Mouse (Mus musculus) telencephalon, adult 2 months (tissue): ENCODE results near the gene Smug1.

Source experiments
- DNase-seq: peaks from one replicate; pipeline ENCODE4 v3.0.0-alpha.2; 2011; ENCODE audit warnings: low read depth, low spot score

Smug1 gene

GRCm38 (mm10) chr15:103167042-103167615 lies at the start of gene Smug1:
Gene Smug1 (minus strand): TSS chr15:103167092.
- DNase-seq, result no peak

GRCm38 (mm10) chr15:103216052-103216451 lies 49.2 kb upstream of the Smug1 start:
- no peak for DNase-seq

- DNase-seq, result peak; percentile 86
Observed at GRCm38 (mm10) chr15:103214971-103215907, 48.3 kb upstream of the Smug1 start.

GRCm38 (mm10) chr15:103214149-103214548 lies 47.3 kb upstream of the Smug1 start:
- no peak for DNase-seq

- DNase-seq, result no peak
Observed at GRCm38 (mm10) chr15:103205156-103205555, 38.3 kb upstream of the Smug1 start.

- no peak for DNase-seq
Observed at GRCm38 (mm10) chr15:103202088-103202793, 35.3 kb upstream of the Smug1 start.

GRCm38 (mm10) chr15:103197785-103198184 lies 30.9 kb upstream of the Smug1 start:
- no peak for DNase-seq

- DNase-seq, result no peak
Observed at GRCm38 (mm10) chr15:103196835-103197234, 29.9 kb upstream of the Smug1 start.

- no peak for DNase-seq
Observed at GRCm38 (mm10) chr15:103193606-103194005, 26.7 kb upstream of the Smug1 start.

- no peak for DNase-seq
Observed at GRCm38 (mm10) chr15:103190531-103191462, 23.9 kb upstream of the Smug1 start.

GRCm38 (mm10) chr15:103190083-103190482 lies 23.2 kb upstream of the Smug1 start:
- no peak for DNase-seq

GRCm38 (mm10) chr15:103187803-103188202 lies 20.9 kb upstream of the Smug1 start:
- no peak for DNase-seq

GRCm38 (mm10) chr15:103185462-103186198 lies 18.7 kb upstream of the Smug1 start:
- no peak for DNase-seq

GRCm38 (mm10) chr15:103183651-103184610 lies 17.0 kb upstream of the Smug1 start:
- DNase-seq, result no peak

GRCm38 (mm10) chr15:103183135-103183534 lies 16.2 kb upstream of the Smug1 start:
- DNase-seq, result no peak

GRCm38 (mm10) chr15:103182166-103182790 lies 15.4 kb upstream of the Smug1 start:
- no peak for DNase-seq

GRCm38 (mm10) chr15:103180406-103180805 lies 13.5 kb upstream of the Smug1 start:
- no peak for DNase-seq

- no peak for DNase-seq
Observed at GRCm38 (mm10) chr15:103178767-103179166, 11.9 kb upstream of the Smug1 start.

GRCm38 (mm10) chr15:103178137-103178536 lies 11.2 kb upstream of the Smug1 start:
- no peak for DNase-seq
